Mouse (Mus musculus): ENCODE measurements around the gene Evpl. TPM values are rescaled to one million over a fixed set of nuclear protein-coding genes. Genes with fewer than 3 reads are reported as not detected.
A peak's percentile ranks its signal among the peaks of the same experiment; 100 is the strongest.

Gene Evpl
- polyA plus RNA-seq, 1 experiment = not detected

GRCm38 (mm10) chr11:116219885-116220284 is 18.0 kb downstream of the Evpl start:
- Histone ChIP-seq H3K4me3 (ENCODE audit: insufficient read depth, low read depth, low read length) (no peak overlapping the region), H3K27ac (ENCODE audit: insufficient read depth, low read depth, low read length) (no peak overlapping the region), H3K4me1 (ENCODE audit: control insufficient read depth, insufficient read depth, low read length) (peaks cover 22% of the 10 kb centered on the region)
- TF ChIP-seq CTCF (IDR thresholded peaks at IDR 0.05; ENCODE audit: insufficient read depth, low read depth, low read length) (peak; percentile 30; the same call in 1 of the 2 replicates), POLR2A (IDR thresholded peaks at IDR 0.05; ENCODE audit: insufficient read depth, low read depth, low read length) (no peak)
- WGBS = 38% methylated on average over 4 of the region's 4 CpGs

GRCm38 (mm10) chr11:116218737-116219400 is 19.0 kb downstream of the Evpl start:
- Histone ChIP-seq H3K4me3 (ENCODE audit: insufficient read depth, low read depth, low read length) (no peak overlapping the region), H3K27ac (ENCODE audit: insufficient read depth, low read depth, low read length) (no peak overlapping the region), H3K4me1 (ENCODE audit: control insufficient read depth, insufficient read depth, low read length) (peaks cover 22% of the 10 kb centered on the region)
- WGBS = 33% methylated on average over 7 of the region's 7 CpGs
- TF ChIP-seq POLR2A (IDR thresholded peaks at IDR 0.05; ENCODE audit: insufficient read depth, low read depth, low read length) (no peak), CTCF (IDR thresholded peaks at IDR 0.05; ENCODE audit: insufficient read depth, low read depth, low read length) (no peak)

- Histone ChIP-seq H3K4me3 (ENCODE audit: insufficient read depth, low read depth, low read length) (no peak overlapping the region), H3K27ac (ENCODE audit: insufficient read depth, low read depth, low read length) (no peak overlapping the region), H3K4me1 (ENCODE audit: control insufficient read depth, insufficient read depth, low read length) (peaks cover 20% of the 10 kb centered on the region)
- TF ChIP-seq CTCF (IDR thresholded peaks at IDR 0.05; ENCODE audit: insufficient read depth, low read depth, low read length) (no peak), POLR2A (IDR thresholded peaks at IDR 0.05; ENCODE audit: insufficient read depth, low read depth, low read length) (no peak)
- WGBS = 54% methylated on average over 2 of the region's 2 CpGs
These were observed 19.6 kb downstream of the Evpl start for GRCm38 (mm10) chr11:116218263-116218662.

- Histone ChIP-seq H3K4me3 (ENCODE audit: insufficient read depth, low read depth, low read length) (no peak overlapping the region), H3K4me1 (ENCODE audit: control insufficient read depth, insufficient read depth, low read length) (peaks cover 4% of the 10 kb centered on the region), H3K27ac (ENCODE audit: insufficient read depth, low read depth, low read length) (no peak overlapping the region)
- 83% methylated on average over 11 of the region's 11 CpGs for WGBS
- TF ChIP-seq POLR2A (IDR thresholded peaks at IDR 0.05; ENCODE audit: insufficient read depth, low read depth, low read length) (no peak), CTCF (IDR thresholded peaks at IDR 0.05; ENCODE audit: insufficient read depth, low read depth, low read length) (no peak)
These were observed 21.3 kb downstream of the Evpl start for GRCm38 (mm10) chr11:116216549-116216948.

- TF ChIP-seq POLR2A (IDR thresholded peaks at IDR 0.05; ENCODE audit: insufficient read depth, low read depth, low read length) = no peak
- no peak for TF ChIP-seq CTCF (IDR thresholded peaks at IDR 0.05; ENCODE audit: insufficient read depth, low read depth, low read length)
- WGBS = 91% methylated on average over 6 of the region's 6 CpGs
- H3K4me3 ChIP-seq (ENCODE audit: insufficient read depth, low read depth, low read length) = no peak overlapping the region
- H3K4me1 ChIP-seq (ENCODE audit: control insufficient read depth, insufficient read depth, low read length) = peaks cover 4% of the 10 kb centered on the region
- H3K27ac ChIP-seq (ENCODE audit: insufficient read depth, low read depth, low read length) = no peak overlapping the region
These were observed 21.9 kb downstream of the Evpl start for GRCm38 (mm10) chr11:116215991-116216390.

GRCm38 (mm10) chr11:116215181-116215580 is 22.7 kb downstream of the Evpl start:
- Histone ChIP-seq H3K4me1 (ENCODE audit: control insufficient read depth, insufficient read depth, low read length) (peaks cover 4% of the 10 kb centered on the region), H3K4me3 (ENCODE audit: insufficient read depth, low read depth, low read length) (no peak overlapping the region), H3K27ac (ENCODE audit: insufficient read depth, low read depth, low read length) (no peak overlapping the region)
- no peak for TF ChIP-seq CTCF (IDR thresholded peaks at IDR 0.05; ENCODE audit: insufficient read depth, low read depth, low read length)
- no peak for TF ChIP-seq POLR2A (IDR thresholded peaks at IDR 0.05; ENCODE audit: insufficient read depth, low read depth, low read length)
- 83% methylated on average over 7 of the region's 7 CpGs for WGBS

- Histone ChIP-seq H3K27ac (ENCODE audit: insufficient read depth, low read depth, low read length) (no peak overlapping the region), H3K4me3 (ENCODE audit: insufficient read depth, low read depth, low read length) (no peak overlapping the region), H3K4me1 (ENCODE audit: control insufficient read depth, insufficient read depth, low read length) (peaks cover 4% of the 10 kb centered on the region)
- 85% methylated on average over 13 of the region's 13 CpGs for WGBS
- TF ChIP-seq POLR2A (IDR thresholded peaks at IDR 0.05; ENCODE audit: insufficient read depth, low read depth, low read length) (no peak), CTCF (IDR thresholded peaks at IDR 0.05; ENCODE audit: insufficient read depth, low read depth, low read length) (no peak)
These were observed 23.9 kb downstream of the Evpl start for GRCm38 (mm10) chr11:116213877-116214510.

- Histone ChIP-seq H3K27ac (ENCODE audit: insufficient read depth, low read depth, low read length) (no peak overlapping the region), H3K4me1 (ENCODE audit: control insufficient read depth, insufficient read depth, low read length) (no peaks in the 10 kb centered on the region), H3K4me3 (ENCODE audit: insufficient read depth, low read depth, low read length) (no peak overlapping the region)
- TF ChIP-seq CTCF (IDR thresholded peaks at IDR 0.05; ENCODE audit: insufficient read depth, low read depth, low read length) (no peak), POLR2A (IDR thresholded peaks at IDR 0.05; ENCODE audit: insufficient read depth, low read depth, low read length) (no peak)
- 92% methylated on average over 6 of the region's 6 CpGs for WGBS
These were observed 25.0 kb downstream of the Evpl start for GRCm38 (mm10) chr11:116212847-116213246.

- Histone ChIP-seq H3K4me3 (ENCODE audit: insufficient read depth, low read depth, low read length) (no peak overlapping the region), H3K27ac (ENCODE audit: insufficient read depth, low read depth, low read length) (no peak overlapping the region), H3K4me1 (ENCODE audit: control insufficient read depth, insufficient read depth, low read length) (no peaks in the 10 kb centered on the region)
- 79% methylated on average over 5 of the region's 5 CpGs for WGBS
- TF ChIP-seq CTCF (IDR thresholded peaks at IDR 0.05; ENCODE audit: insufficient read depth, low read depth, low read length) (no peak), POLR2A (IDR thresholded peaks at IDR 0.05; ENCODE audit: insufficient read depth, low read depth, low read length) (no peak)
These were observed 27.2 kb downstream of the Evpl start for GRCm38 (mm10) chr11:116210696-116211095.

Data from olfactory bulb, adult 2 months (tissue).